Mouse (Mus musculus) lung, adult 2 months (tissue): ENCODE measurements at regions not wholly inside any gene's neighbourhood (a gene's known extent, or its start where the extent isn't known, plus 50 kb on each side); places are given as distances from the start of the nearest gene placed in this dataset.

Experiments
- CTCF ChIP-seq: fragments of 200-500 bp; IDR thresholded peaks from 2 replicates; pipeline ENCODE4 v1.5.1; 2011; ENCODE audit warnings: mild to moderate bottlenecking, low read length, control low read depth; ENCODE audit not compliant: insufficient read depth
- POLR2A ChIP-seq: fragments of 200-500 bp; IDR thresholded peaks from 2 replicates; pipeline ENCODE4 v1.6.1; 2011; ENCODE audit warnings: low read depth, mild to moderate bottlenecking, control low read depth, low read length, borderline replicate concordance; ENCODE audit errors: extremely low read depth

DNA sequence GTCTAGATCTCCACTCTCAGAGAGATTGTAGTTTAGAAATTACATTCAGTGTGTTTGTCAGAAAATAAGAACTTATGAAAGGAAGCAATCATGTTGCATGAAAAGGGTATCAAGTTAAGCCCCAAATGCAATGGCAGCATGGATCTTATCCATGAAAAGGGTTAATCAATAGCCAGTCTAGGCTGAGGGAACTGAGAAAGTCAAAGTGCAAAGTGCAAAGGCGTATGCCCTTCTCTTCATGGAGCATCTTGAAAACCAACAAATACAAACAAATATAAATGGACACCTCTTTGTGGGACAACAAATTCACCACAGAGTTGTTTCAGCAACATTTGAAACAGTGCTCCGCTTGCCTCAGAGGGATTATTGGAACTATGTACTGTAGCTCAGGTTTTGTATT lies 514.1 kb upstream of the Kif18a start:
- TF ChIP-seq CTCF (no peak), POLR2A (no peak)
